Mouse (Mus musculus): Measurements from ENCODE around the gene Tspan9. TPM values are rescaled to one million over a fixed set of nuclear protein-coding genes. Genes with fewer than 3 reads are reported as not detected.

Tspan9 gene
- polyA plus RNA-seq, 1 experiment, result 87.8 TPM

- Histone ChIP-seq H3K9me3 (no peaks in the 10 kb centered on the region), H3K36me3 (replicated peaks; ENCODE audit: low read length) (peaks cover 52% of the 10 kb centered on the region), H3K27me3 (replicated peaks) (peaks cover 7% of the 10 kb centered on the region), H3K4me1 (peaks cover 85% of the 10 kb centered on the region), H3K4me3 (replicated peaks) (no peak overlapping the region)
- no peak for TF ChIP-seq FLI1 (IDR thresholded peaks at IDR 0.05; ENCODE audit: low read length)
Measured at GRCm38 (mm10) chr6:128047239-128047638, 96.2 kb downstream of the Tspan9 start.

- Histone ChIP-seq H3K27me3 (replicated peaks) (peaks cover 11% of the 10 kb centered on the region), H3K36me3 (replicated peaks; ENCODE audit: low read length) (peaks cover 54% of the 10 kb centered on the region), H3K4me3 (replicated peaks) (no peak overlapping the region), H3K4me1 (peaks cover 89% of the 10 kb centered on the region), H3K9me3 (no peaks in the 10 kb centered on the region)
- TF ChIP-seq GATA1 (IDR thresholded peaks at IDR 0.05; ENCODE audit: borderline replicate concordance, low read length) (no peak), FLI1 (IDR thresholded peaks at IDR 0.05; ENCODE audit: low read length) (no peak)
Measured at GRCm38 (mm10) chr6:128046799-128047198, 96.6 kb downstream of the Tspan9 start.

- Histone ChIP-seq H3K4me1 (peaks cover 100% of the 10 kb centered on the region), H3K36me3 (replicated peaks; ENCODE audit: low read length) (peaks cover 53% of the 10 kb centered on the region), H3K9me3 (no peaks in the 10 kb centered on the region), H3K27me3 (replicated peaks) (peaks cover 25% of the 10 kb centered on the region), H3K4me3 (replicated peaks) (no peak overlapping the region)
- TF ChIP-seq FLI1 (IDR thresholded peaks at IDR 0.05; ENCODE audit: low read length) (no peak), GATA1 (IDR thresholded peaks at IDR 0.05; ENCODE audit: borderline replicate concordance, low read length) (no peak)
Measured at GRCm38 (mm10) chr6:128044691-128045090, 98.7 kb downstream of the Tspan9 start.

- H3K9me3 ChIP-seq, result no peaks in the 10 kb centered on the region
- H3K27me3 ChIP-seq (replicated peaks), result peaks cover 34% of the 10 kb centered on the region
- H3K36me3 ChIP-seq (replicated peaks; ENCODE audit: low read length), result peaks cover 58% of the 10 kb centered on the region
- TF ChIP-seq FLI1 (IDR thresholded peaks at IDR 0.05; ENCODE audit: low read length) (no peak), GATA1 (IDR thresholded peaks at IDR 0.05; ENCODE audit: borderline replicate concordance, low read length) (no peak)
- H3K4me3 ChIP-seq (replicated peaks), result peak overlapping the region; percentile 51
- peaks cover 97% of the 10 kb centered on the region for H3K4me1 ChIP-seq
Measured at GRCm38 (mm10) chr6:128043486-128043885, 99.9 kb downstream of the Tspan9 start.

- Histone ChIP-seq H3K36me3 (replicated peaks; ENCODE audit: low read length) (peaks cover 66% of the 10 kb centered on the region), H3K4me3 (replicated peaks) (peak overlapping the region; percentile 23), H3K4me1 (peaks cover 97% of the 10 kb centered on the region), H3K27me3 (replicated peaks) (peaks cover 49% of the 10 kb centered on the region), H3K9me3 (no peaks in the 10 kb centered on the region)
- TF ChIP-seq GATA1 (IDR thresholded peaks at IDR 0.05; ENCODE audit: borderline replicate concordance, low read length) (no peak), FLI1 (IDR thresholded peaks at IDR 0.05; ENCODE audit: low read length) (no peak)
Measured at GRCm38 (mm10) chr6:128041836-128042235, 101.6 kb downstream of the Tspan9 start.

GRCm38 (mm10) chr6:128039077-128039766 lies 104.2 kb downstream of the Tspan9 start:
- no peak for TF ChIP-seq GATA1 (IDR thresholded peaks at IDR 0.05; ENCODE audit: borderline replicate concordance, low read length)
- TF ChIP-seq FLI1 (IDR thresholded peaks at IDR 0.05; ENCODE audit: low read length), result no peak
- H3K4me3 ChIP-seq (replicated peaks), result no peak overlapping the region
- H3K4me1 ChIP-seq, result peaks cover 98% of the 10 kb centered on the region
- peaks cover 75% of the 10 kb centered on the region for H3K27me3 ChIP-seq (replicated peaks)
- no peaks in the 10 kb centered on the region for H3K9me3 ChIP-seq
- H3K36me3 ChIP-seq (replicated peaks; ENCODE audit: low read length), result peaks cover 62% of the 10 kb centered on the region

GRCm38 (mm10) chr6:128038568-128038967 lies 104.8 kb downstream of the Tspan9 start:
- no peak overlapping the region for H3K4me3 ChIP-seq (replicated peaks)
- H3K36me3 ChIP-seq (replicated peaks; ENCODE audit: low read length), result peaks cover 65% of the 10 kb centered on the region
- no peaks in the 10 kb centered on the region for H3K9me3 ChIP-seq
- H3K27me3 ChIP-seq (replicated peaks), result peaks cover 80% of the 10 kb centered on the region
- no peak for TF ChIP-seq GATA1 (IDR thresholded peaks at IDR 0.05; ENCODE audit: borderline replicate concordance, low read length)
- no peak for TF ChIP-seq FLI1 (IDR thresholded peaks at IDR 0.05; ENCODE audit: low read length)
- peaks cover 98% of the 10 kb centered on the region for H3K4me1 ChIP-seq

- H3K9me3 ChIP-seq, result no peaks in the 10 kb centered on the region
- no peak for TF ChIP-seq GATA1 (IDR thresholded peaks at IDR 0.05; ENCODE audit: borderline replicate concordance, low read length)
- no peak for TF ChIP-seq FLI1 (IDR thresholded peaks at IDR 0.05; ENCODE audit: low read length)
- H3K4me3 ChIP-seq (replicated peaks), result no peak overlapping the region
- H3K27me3 ChIP-seq (replicated peaks), result peaks cover 80% of the 10 kb centered on the region
- H3K36me3 ChIP-seq (replicated peaks; ENCODE audit: low read length), result peaks cover 65% of the 10 kb centered on the region
- peaks cover 98% of the 10 kb centered on the region for H3K4me1 ChIP-seq
Measured at GRCm38 (mm10) chr6:128036597-128036996, 106.8 kb downstream of the Tspan9 start.

- Histone ChIP-seq H3K4me3 (replicated peaks) (peak overlapping the region; percentile 89), H3K4me1 (peaks cover 98% of the 10 kb centered on the region), H3K36me3 (replicated peaks; ENCODE audit: low read length) (peaks cover 66% of the 10 kb centered on the region), H3K27me3 (replicated peaks) (peaks cover 82% of the 10 kb centered on the region), H3K9me3 (no peaks in the 10 kb centered on the region)
- TF ChIP-seq GATA1 (IDR thresholded peaks at IDR 0.05; ENCODE audit: borderline replicate concordance, low read length) (no peak), FLI1 (IDR thresholded peaks at IDR 0.05; ENCODE audit: low read length) (no peak)
Measured at GRCm38 (mm10) chr6:128035930-128036309, 107.5 kb downstream of the Tspan9 start.

GRCm38 (mm10) chr6:128035250-128035929 lies 108.0 kb downstream of the Tspan9 start:
- peak overlapping the region; percentile 89 for H3K4me3 ChIP-seq (replicated peaks)
- H3K27me3 ChIP-seq (replicated peaks), result peaks cover 78% of the 10 kb centered on the region
- TF ChIP-seq FLI1 (IDR thresholded peaks at IDR 0.05; ENCODE audit: low read length) (no peak), GATA1 (IDR thresholded peaks at IDR 0.05; ENCODE audit: borderline replicate concordance, low read length) (no peak)
- H3K9me3 ChIP-seq, result no peaks in the 10 kb centered on the region
- H3K4me1 ChIP-seq, result peaks cover 93% of the 10 kb centered on the region
- H3K36me3 ChIP-seq (replicated peaks; ENCODE audit: low read length), result peaks cover 65% of the 10 kb centered on the region
